Mouse (Mus musculus) intestine, postnatal 0 days (tissue): ENCODE results near the gene Cep72. TPM values are rescaled to one million over a fixed set of nuclear protein-coding genes. Genes with fewer than 3 reads are reported as not detected.
"Not testable (repeated sequence)": the region's sequence is repeated elsewhere in the genome, so short reads cannot be mapped to it uniquely, and the experiment has no call there.

Source experiments
- ATAC-seq: fragments of 200-750 bp; cut with Nextera tagmentation; 2 replicates; pipeline ENCODE4 v1.8.0; 2017; ENCODE audit warnings: mild to moderate bottlenecking, moderate TSS enrichment, moderate library complexity
- H3K27ac ChIP-seq: fragments of 300-500 bp; sonication (generic); 2 replicates; pipeline ENCODE4 v1.5.1; 2014; ENCODE audit warnings: mild to moderate bottlenecking, low read depth, low read length, moderate library complexity
- H3K27me3 ChIP-seq: fragments of 300-500 bp; sonication (generic); replicated peaks from 2 replicates; pipeline ENCODE4 v1.6.1; 2014; ENCODE audit warnings: low read length, mixed read lengths; ENCODE audit not compliant: control insufficient read depth, insufficient read depth
- H3K36me3 ChIP-seq: fragments of 300-500 bp; sonication (generic); 2 replicates; pipeline ENCODE4 v1.6.1; 2014; ENCODE audit warnings: mild to moderate bottlenecking, moderate library complexity; ENCODE audit not compliant: control insufficient read depth, insufficient read depth
- H3K4me1 ChIP-seq: fragments of 300-500 bp; sonication (generic); replicated peaks from 2 replicates; pipeline ENCODE4 v1.6.1; 2014; ENCODE audit warnings: antibody characterized with exemption, low read length, mixed read lengths; ENCODE audit not compliant: control insufficient read depth, insufficient read depth
- H3K4me2 ChIP-seq: fragments of 300-500 bp; sonication (generic); replicated peaks from 2 replicates; pipeline ENCODE4 v1.6.1; 2014; ENCODE audit warnings: low read depth, mild to moderate bottlenecking, moderate library complexity
- H3K4me3 ChIP-seq: fragments of 300-500 bp; sonication (generic); 2 replicates; pipeline ENCODE4 v1.5.1; 2014; ENCODE audit warnings: low read depth, low read length
- H3K9ac ChIP-seq: fragments of 300-500 bp; sonication (generic); 2 replicates; pipeline ENCODE4 v1.6.1; 2014; ENCODE audit warnings: mild to moderate bottlenecking, low read depth, low read length
- H3K9me3 ChIP-seq: fragments of 300-500 bp; sonication (generic); 2 replicates; pipeline ENCODE4 v1.6.1; 2016; ENCODE audit warnings: mixed run types; ENCODE audit not compliant: control insufficient read depth
- CTCF ChIP-seq: sonication (generic); IDR thresholded peaks from 2 replicates; pipeline ENCODE4 v1.5.1; 2016; ENCODE audit warnings: low read depth, mild to moderate bottlenecking, control low read depth, antibody characterized with exemption, moderate library complexity
- WGBS: fragments of 180-500 bp; shearing (Covaris S2); extraction: QIAGEN DNeasy Blood & Tissue Kit; methylation state at CpG from one replicate; pipeline ENCODE4 v1.1.7; 2014; 5-methylcytosine and 5-hydroxymethylcytosine counted together
- polyA plus RNA-seq: library from polyadenylated mRNA; unstranded; fragments of >200 nt; fragmentation: Nextera tagmentation; extraction: Ambion mirVana; gene quantifications from 2 replicates; pipeline ENCODE4 v1.2.1, GENCODE M21; 2015

Cep72 gene
- polyA plus RNA-seq, 1 experiment from 2014 or later, result 4.1 TPM

DNA sequence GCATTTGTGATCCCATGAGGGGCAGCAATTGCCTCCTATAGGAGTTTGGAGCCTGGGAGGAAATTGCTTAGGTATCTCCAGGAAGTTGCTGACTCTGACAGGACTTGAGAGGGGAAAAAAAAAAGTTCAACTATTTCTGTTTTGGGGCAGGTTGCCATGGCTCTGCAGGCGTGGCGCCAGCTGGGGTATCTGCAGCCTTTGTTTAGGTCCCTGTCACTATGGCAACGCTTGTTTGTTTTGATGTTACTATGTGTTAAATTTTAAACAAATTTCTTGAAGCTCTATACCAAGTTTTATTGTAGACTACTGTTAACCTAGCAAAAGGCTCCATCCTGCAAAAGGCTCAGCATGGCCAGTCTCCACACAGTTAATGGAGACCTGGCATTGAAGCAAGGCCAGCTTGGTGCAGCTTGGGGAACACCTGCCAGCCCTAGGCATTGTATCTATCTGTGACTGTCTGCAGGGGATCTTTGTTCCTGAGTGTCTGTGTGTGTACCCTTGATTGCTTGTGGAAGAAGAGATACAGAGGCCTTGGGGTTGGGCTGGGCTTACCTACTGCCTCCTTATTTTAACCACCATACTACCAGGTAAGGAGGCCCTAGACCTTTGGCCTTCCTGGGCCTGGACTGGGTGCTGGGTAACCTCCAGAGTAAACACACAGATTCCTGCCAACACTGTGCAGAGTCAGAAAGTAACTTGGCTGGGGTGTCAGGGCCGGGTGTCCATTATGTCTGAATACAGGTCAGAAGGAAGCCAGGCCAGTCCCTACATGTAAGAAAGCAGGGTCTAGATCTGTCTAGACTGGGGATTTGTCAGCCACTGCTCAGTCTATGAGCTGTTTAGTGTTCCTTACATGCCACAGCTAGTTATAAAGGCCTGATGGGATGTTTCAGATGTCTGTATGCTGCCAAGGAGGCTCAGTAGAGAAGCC, 36.7 kb downstream of the Cep72 start:
- H3K27ac ChIP-seq, result peak overlapping the region; percentile 75
- peak; percentile 43 for ATAC-seq
- H3K9ac ChIP-seq, result 0 out of 2 replicates have a peak overlapping the region, but pooled peaks have one; percentile 27
- no peaks in the 10 kb centered on the region for H3K27me3 ChIP-seq
- H3K4me1 ChIP-seq, result peaks cover 16% of the 10 kb centered on the region
- 41% methylated on average over 4 of the region's 4 CpGs for WGBS
- H3K36me3 ChIP-seq, result no peaks in the 10 kb centered on the region; the same call in 1 of the 2 replicates
- no peak overlapping the region; the same call in 1 of the 2 replicates for H3K4me2 ChIP-seq
- no peak for TF ChIP-seq CTCF
- H3K4me3 ChIP-seq, result no peak overlapping the region
- H3K9me3 ChIP-seq, result no peaks in the 10 kb centered on the region

- not testable (repeated sequence) for H3K4me2 ChIP-seq, H3K36me3 ChIP-seq, H3K27me3 ChIP-seq, H3K4me3 ChIP-seq, H3K27ac ChIP-seq, H3K4me1 ChIP-seq, H3K9me3 ChIP-seq, ATAC-seq, H3K9ac ChIP-seq
- 82% methylated on average over 8 of the region's 8 CpGs for WGBS
Measured at GRCm38 (mm10) chr13:74019006-74019405, 43.1 kb downstream of the Cep72 start.

- Histone ChIP-seq H3K27ac (no peak overlapping the region), H3K27me3 (no peaks in the 10 kb centered on the region), H3K4me3 (no peak overlapping the region), H3K4me1 (no peaks in the 10 kb centered on the region; the same call in 1 of the 2 replicates), H3K9ac (no peak overlapping the region), H3K9me3 (no peaks in the 10 kb centered on the region), H3K4me2 (no peak overlapping the region), H3K36me3 (no peaks in the 10 kb centered on the region; the same call in 1 of the 2 replicates)
- TF ChIP-seq CTCF, result no peak
- WGBS, result 56% methylated on average over 4 of the region's 4 CpGs
- ATAC-seq, result no peak
Measured at GRCm38 (mm10) chr13:74017426-74017825, 44.7 kb downstream of the Cep72 start.

- H3K27ac ChIP-seq, result no peak overlapping the region
- no peak for ATAC-seq
- peaks cover 5% of the 10 kb centered on the region; the same call in 1 of the 2 replicates for H3K27me3 ChIP-seq
- H3K9me3 ChIP-seq, result no peaks in the 10 kb centered on the region
- H3K4me3 ChIP-seq, result no peak overlapping the region
- no peak overlapping the region for H3K4me2 ChIP-seq
- TF ChIP-seq CTCF, result no peak
- H3K9ac ChIP-seq, result no peak overlapping the region
- no peaks in the 10 kb centered on the region for H3K36me3 ChIP-seq
- WGBS, result 69% methylated on average over 4 of the region's 4 CpGs
- H3K4me1 ChIP-seq, result no peaks in the 10 kb centered on the region; the same call in 1 of the 2 replicates
Measured at GRCm38 (mm10) chr13:74015908-74016307, 46.2 kb downstream of the Cep72 start.

GRCm38 (mm10) chr13:74010678-74011077, 51.4 kb downstream of the Cep72 start:
- WGBS, result 17% methylated on average over 3 of the region's 3 CpGs
- Histone ChIP-seq H3K4me2 (peak overlapping the region; percentile 98), H3K9ac (no peak overlapping the region), H3K4me1 (peaks cover 10% of the 10 kb centered on the region; the same call in 1 of the 2 replicates), H3K9me3 (no peaks in the 10 kb centered on the region), H3K4me3 (peak overlapping the region; percentile 64), H3K27me3 (peaks cover 8% of the 10 kb centered on the region; the same call in 1 of the 2 replicates), H3K36me3 (no peaks in the 10 kb centered on the region), H3K27ac (no peak overlapping the region)
- no peak for ATAC-seq
- no peak for TF ChIP-seq CTCF

GRCm38 (mm10) chr13:74009791-74010614, 52.1 kb downstream of the Cep72 start:
- peak overlapping the region; percentile 28 for H3K9ac ChIP-seq
- H3K27ac ChIP-seq, result no peak overlapping the region
- no peaks in the 10 kb centered on the region for H3K36me3 ChIP-seq
- no peak for TF ChIP-seq CTCF
- peak overlapping the region; percentile 98 for H3K4me2 ChIP-seq
- WGBS, result under 1% methylated on average over 54 of the region's 55 CpGs
- peaks cover 10% of the 10 kb centered on the region; the same call in 1 of the 2 replicates for H3K4me1 ChIP-seq
- ATAC-seq, result peak; percentile 48
- H3K9me3 ChIP-seq, result no peaks in the 10 kb centered on the region
- peaks cover 8% of the 10 kb centered on the region; the same call in 1 of the 2 replicates for H3K27me3 ChIP-seq
- H3K4me3 ChIP-seq, result peak overlapping the region; percentile 64
